Mouse (Mus musculus) bone marrow macrophage, adult 2 months (primary cell): Measurements from ENCODE around the gene Gpbp1.

Source experiments
- CTCF ChIP-seq: IDR thresholded peaks from 2 replicates; pipeline ENCODE4 v1.5.1; 2012; ENCODE audit warnings: low read depth, mild to moderate bottlenecking, low read length, moderate library complexity
- POLR2A ChIP-seq: IDR thresholded peaks from 2 replicates; pipeline ENCODE4 v1.6.1; 2012; ENCODE audit warnings: mild to moderate bottlenecking, low read depth, low read length, borderline replicate concordance

- TF ChIP-seq CTCF (no peak), POLR2A (no peak)
Measured at GRCm38 (mm10) chr13:111494330-111495029, 4.6 kb upstream of the Gpbp1 start.
